Mouse (Mus musculus) liver, adult 2 months (tissue): Measurements from ENCODE around the gene Pnrc1. TPM values are rescaled to one million over a fixed set of nuclear protein-coding genes. Genes with fewer than 3 reads are reported as not detected.
"Not testable (repeated sequence)": the region's sequence is repeated elsewhere in the genome, so short reads cannot be mapped to it uniquely, and the experiment has no call there.

Experiments used
- DNase-seq: peaks from one replicate; pipeline ENCODE4 v3.0.0-alpha.2; 2011; ENCODE audit warnings: low read depth, low spot score; ENCODE audit errors: extremely low read depth
- H3K27ac ChIP-seq: fragments of 200-500 bp; replicated peaks from 2 replicates; pipeline ENCODE4 v1.5.1; 2012; ENCODE audit warnings: low read depth, mild to moderate bottlenecking, control low read depth, inconsistent platforms, low read length; ENCODE audit not compliant: insufficient read depth
- H3K27me3 ChIP-seq: fragments of 200-500 bp; 2 replicates; pipeline ENCODE4 v1.6.1; 2012; ENCODE audit warnings: mild to moderate bottlenecking, moderate library complexity, low read length, inconsistent platforms; ENCODE audit not compliant: control insufficient read depth, insufficient read depth
- H3K36me3 ChIP-seq: fragments of 200-500 bp; 2 replicates; pipeline ENCODE4 v1.6.1; 2012; ENCODE audit warnings: low read length, inconsistent platforms; ENCODE audit not compliant: control insufficient read depth, insufficient read depth
- H3K4me1 ChIP-seq: fragments of 200-500 bp; 2 replicates; pipeline ENCODE4 v1.6.1; 2011; ENCODE audit warnings: low read length; ENCODE audit not compliant: control insufficient read depth, insufficient read depth
- H3K4me3 ChIP-seq: fragments of 200-500 bp; 2 replicates; pipeline ENCODE4 v1.5.1; 2011; ENCODE audit warnings: low read depth, mild to moderate bottlenecking, control low read depth, low read length, moderate library complexity; ENCODE audit not compliant: insufficient read depth
- H3K79me2 ChIP-seq: fragments of 200-500 bp; 2 replicates; pipeline ENCODE4 v1.6.1; 2012; ENCODE audit warnings: inconsistent platforms, mild to moderate bottlenecking, low read length, moderate library complexity; ENCODE audit not compliant: control insufficient read depth, insufficient read depth
- H3K9ac ChIP-seq: fragments of 200-500 bp; 2 replicates; pipeline ENCODE4 v1.6.1; 2012; ENCODE audit warnings: low read depth, mild to moderate bottlenecking, control low read depth, inconsistent platforms, low read length
- CTCF ChIP-seq: fragments of 200-500 bp; IDR thresholded peaks from 2 replicates; pipeline ENCODE4 v1.5.1; 2011; ENCODE audit warnings: low read depth, low read length, control low read depth
- POLR2A ChIP-seq: fragments of 200-500 bp; IDR thresholded peaks from 2 replicates; pipeline ENCODE4 v1.6.1; 2011; ENCODE audit warnings: low read length, control low read depth; ENCODE audit not compliant: insufficient read depth; ENCODE audit errors: extremely low read depth
- WGBS: fragments of 180-500 bp; shearing (Covaris S2); methylation state at CpG from one replicate; pipeline ENCODE4 v1.1.7; 2018; 5-methylcytosine and 5-hydroxymethylcytosine counted together
- polyA plus RNA-seq: library from polyadenylated mRNA; depleted of rRNA; stranded (reverse); fragments of >200 nt; gene quantifications from 2 replicates; pipeline ENCODE4 v1.2.3, GENCODE M21; 2012
- total RNA-seq: library from RNA; depleted of rRNA; stranded (reverse); fragments of >200 nt; gene quantifications from 2 replicates; pipeline ENCODE4 v1.2.3, GENCODE M21; 2014

Gene Pnrc1
- total and polyA plus RNA-seq, 2 experiments, result 29.6 to 48.5 TPM

GRCm38 (mm10) chr4:33310840-33311437, 21.0 kb upstream of the Pnrc1 start:
- peak overlapping the region; percentile 100 for H3K4me3 ChIP-seq
- H3K36me3 ChIP-seq, result no peaks in the 10 kb centered on the region
- H3K9ac ChIP-seq, result peak overlapping the region; percentile 90
- H3K27ac ChIP-seq, result peak overlapping the region; percentile 29
- H3K4me1 ChIP-seq, result no peaks in the 10 kb centered on the region; the same call in 1 of the 2 replicates
- TF ChIP-seq CTCF (no peak), POLR2A (no peak)
- H3K27me3 ChIP-seq, result no peaks in the 10 kb centered on the region
- WGBS, result 10% methylated on average over 12 of the region's 12 CpGs
- DNase-seq, result peak; percentile 15
- peaks cover 19% of the 10 kb centered on the region; the same call in 1 of the 2 replicates for H3K79me2 ChIP-seq

DNA sequence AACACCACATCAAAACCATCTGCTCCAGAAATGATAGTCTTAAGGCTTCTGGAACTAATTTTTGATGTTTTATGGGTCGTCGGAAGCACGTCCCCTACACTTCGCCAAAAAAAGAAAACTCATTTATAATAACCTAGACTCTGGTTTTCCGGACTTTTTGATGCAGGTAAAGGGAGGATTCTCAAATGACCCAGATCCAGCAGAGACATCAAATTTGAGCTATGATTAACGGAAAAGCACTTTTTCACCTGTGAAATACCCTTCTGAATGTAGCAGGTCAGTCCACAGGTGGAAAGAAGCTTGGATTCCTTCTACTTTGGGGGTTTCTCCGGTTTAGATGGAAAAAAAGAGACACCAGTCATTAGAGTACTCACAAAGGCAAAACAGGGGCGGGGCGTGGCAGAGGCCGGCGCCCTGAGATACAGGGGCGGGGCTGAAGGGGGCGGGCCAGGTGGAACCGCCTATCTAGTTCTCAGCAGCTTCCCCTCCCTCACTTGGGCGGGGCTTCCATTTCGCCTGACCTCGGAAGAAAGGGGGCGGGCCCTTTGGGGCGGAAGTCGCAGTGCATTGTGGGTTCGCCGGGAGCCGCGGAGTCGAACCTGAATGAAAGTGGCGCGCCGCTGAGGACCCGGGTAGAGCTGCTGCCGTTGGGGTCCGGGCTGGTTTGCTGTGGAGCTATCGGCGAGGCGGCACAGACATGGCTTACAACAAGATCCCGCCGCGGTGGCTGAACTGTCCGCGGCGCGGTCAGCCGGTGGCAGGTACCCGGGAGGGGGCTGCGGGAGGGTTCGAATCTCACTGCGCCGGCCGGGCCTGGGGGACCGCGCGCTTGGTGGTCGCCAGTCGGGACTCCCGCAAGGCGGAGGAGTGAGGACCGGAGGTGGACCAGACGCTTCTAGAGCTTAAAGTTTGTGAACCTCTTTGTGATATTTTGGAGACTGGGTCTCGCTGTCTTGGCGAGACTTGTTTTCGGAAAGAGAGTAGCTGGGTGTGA, 20.1 kb upstream of the Pnrc1 start, which contains the start of gene Rngtt:
TSS of gene Rngtt (plus strand) at position 548 of the 994 bp plus-strand sequence.
- H3K27ac ChIP-seq, result peak within 1 kb of the TSS; percentile 29
- 5% methylated on average over 57 of the region's 60 CpGs for WGBS
- no peak for TF ChIP-seq POLR2A
- TF ChIP-seq CTCF, result no peak

GRCm38 (mm10) chr4:33307146-33307545, 17.2 kb upstream of the Pnrc1 start:
- TF ChIP-seq POLR2A (no peak), CTCF (no peak)
- DNase-seq, result no peak
- H3K27me3 ChIP-seq, result no peaks in the 10 kb centered on the region
- H3K4me3 ChIP-seq, result no peak overlapping the region
- no peaks in the 10 kb centered on the region; the same call in 1 of the 2 replicates for H3K4me1 ChIP-seq
- no peak overlapping the region for H3K27ac ChIP-seq
- no peaks in the 10 kb centered on the region for H3K36me3 ChIP-seq
- H3K9ac ChIP-seq, result no peak overlapping the region
- 0 out of 2 replicates have a peak, but pooled peaks cover 8% of the 10 kb centered on the region for H3K79me2 ChIP-seq
- WGBS, result 84% methylated on average over 4 of the region's 4 CpGs

More for the DNA sequence above, 20.1 kb upstream of the Pnrc1 start, which contains the start of gene Rngtt:
- Histone ChIP-seq H3K9ac (peak within 1 kb of the TSS; percentile 90), H3K79me2 (peaks cover 17% of the 10 kb centered on the region; the same call in 1 of the 2 replicates), H3K36me3 (no peaks in the 10 kb centered on the region), H3K4me1 (no peaks in the 10 kb centered on the region; the same call in 1 of the 2 replicates), H3K4me3 (peak within 1 kb of the TSS; percentile 100), H3K27me3 (no peaks in the 10 kb centered on the region)
- DNase-seq, result peak; percentile 86

DNA sequence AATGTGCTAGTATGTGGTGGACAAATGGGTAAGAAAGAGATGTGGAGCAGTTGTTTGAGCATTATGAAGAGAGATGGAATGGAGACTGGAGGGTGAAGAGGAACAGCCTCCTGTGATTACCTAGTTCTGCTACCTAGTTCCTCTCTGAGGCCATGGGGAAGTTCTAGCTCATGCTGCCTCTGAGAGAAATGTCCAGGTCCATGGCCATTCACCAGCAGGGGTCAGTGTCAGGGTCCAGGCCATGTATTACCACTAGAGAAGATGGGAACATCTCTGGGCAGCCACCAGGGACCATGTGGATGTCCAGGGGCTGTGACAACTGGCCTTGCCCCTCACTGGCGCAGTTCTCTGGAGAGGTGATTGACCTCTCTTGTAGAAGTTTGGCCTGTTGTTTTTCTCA, 13.1 kb upstream of the Pnrc1 start:
- Histone ChIP-seq H3K27me3 (no peaks in the 10 kb centered on the region), H3K9ac (no peak overlapping the region), H3K36me3 (no peaks in the 10 kb centered on the region), H3K4me3 (no peak overlapping the region), H3K27ac (no peak overlapping the region), H3K79me2 (no peaks in the 10 kb centered on the region), H3K4me1 (no peaks in the 10 kb centered on the region)
- DNase-seq, result no peak
- TF ChIP-seq CTCF (no peak), POLR2A (no peak)
- 97% methylated on average over 1 of the region's 1 CpGs for WGBS

DNA sequence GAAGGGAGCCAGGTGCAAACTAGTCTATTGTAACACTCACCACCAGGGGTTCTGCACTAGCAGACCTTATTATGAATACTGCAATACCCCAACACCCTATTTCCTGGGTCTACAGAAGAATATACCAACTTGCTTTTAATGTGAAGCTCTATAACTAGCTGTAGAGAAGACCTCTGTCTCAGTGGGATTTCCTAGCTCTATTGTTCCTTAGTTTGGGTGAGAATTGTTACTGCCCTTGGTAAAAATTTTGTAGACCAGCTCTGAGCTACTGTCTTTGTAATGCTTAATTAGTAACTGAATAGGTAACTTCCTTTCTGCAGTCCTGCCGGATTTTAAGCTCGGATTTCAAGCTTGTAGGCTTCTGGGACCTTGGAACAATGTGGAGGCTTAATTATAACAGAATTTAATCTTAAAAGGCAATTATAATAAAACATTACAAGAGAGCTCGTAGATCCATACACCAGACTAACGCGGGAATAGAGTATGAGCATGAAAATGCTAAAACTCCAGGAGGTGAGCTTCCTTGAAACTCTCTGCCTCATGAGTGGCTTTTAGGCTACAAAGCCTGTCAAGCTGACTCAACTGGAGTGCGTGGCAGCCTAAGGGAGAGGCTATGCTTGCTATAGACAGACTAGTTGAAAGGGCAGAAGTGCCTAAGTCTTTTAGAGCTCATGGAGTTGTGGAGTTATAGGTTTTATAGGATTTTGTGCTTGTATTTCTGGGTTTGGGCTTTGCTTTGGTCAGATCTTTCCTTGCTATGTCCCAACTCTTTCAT, 11.1 kb upstream of the Pnrc1 start:
- not testable (repeated sequence) for H3K79me2 ChIP-seq, H3K27me3 ChIP-seq, H3K9ac ChIP-seq, H3K36me3 ChIP-seq, DNase-seq, H3K27ac ChIP-seq, H3K4me3 ChIP-seq, H3K4me1 ChIP-seq
- 87% methylated on average over 6 of the region's 6 CpGs for WGBS
